Mouse (Mus musculus) limb, embryonic 14.5 days (tissue): ENCODE results near the gene Rbbp4. TPM values are rescaled to one million over a fixed set of nuclear protein-coding genes. Genes with fewer than 3 reads are reported as not detected.

Source experiments
- ATAC-seq: fragments of 200-750 bp; cut with Nextera tagmentation; 2 replicates; pipeline ENCODE4 v1.8.0; 2017; ENCODE audit warnings: low read depth, moderate number of reproducible peaks, moderate TSS enrichment; ENCODE audit not compliant: low FRiP score
- DNase-seq: peaks from one replicate; pipeline ENCODE4 v3.0.0-alpha.2; 2015; ENCODE audit warnings: low spot score
- H3K27ac ChIP-seq: fragments of 300-500 bp; sonication (generic); replicated peaks from 2 replicates; pipeline ENCODE4 v1.5.1; 2014; ENCODE audit warnings: low read depth, mild to moderate bottlenecking, low read length, moderate library complexity, mixed read lengths
- H3K27me3 ChIP-seq: fragments of 300-500 bp; sonication (generic); 2 replicates; pipeline ENCODE4 v1.6.1; 2014; ENCODE audit warnings: low read length, mixed read lengths; ENCODE audit not compliant: control insufficient read depth, insufficient read depth
- H3K36me3 ChIP-seq: fragments of 300-500 bp; sonication (generic); 2 replicates; pipeline ENCODE4 v1.6.1; 2014; ENCODE audit warnings: mild to moderate bottlenecking, low read length, moderate library complexity, mixed read lengths; ENCODE audit not compliant: control insufficient read depth, insufficient read depth
- H3K4me1 ChIP-seq: fragments of 300-500 bp; sonication (generic); 2 replicates; pipeline ENCODE4 v1.6.1; 2014; ENCODE audit warnings: antibody characterized with exemption, low read length, mixed read lengths; ENCODE audit not compliant: control insufficient read depth, insufficient read depth
- H3K4me2 ChIP-seq: fragments of 300-500 bp; sonication (generic); replicated peaks from 2 replicates; pipeline ENCODE4 v1.6.1; 2014; ENCODE audit warnings: low read depth, mild to moderate bottlenecking, low read length, moderate library complexity; ENCODE audit not compliant: severe bottlenecking
- H3K4me3 ChIP-seq: fragments of 300-500 bp; sonication (generic); replicated peaks from 2 replicates; pipeline ENCODE4 v1.5.1; 2014; ENCODE audit warnings: low read length
- H3K9ac ChIP-seq: fragments of 300-500 bp; sonication (generic); 2 replicates; pipeline ENCODE4 v1.6.1; 2014; ENCODE audit warnings: mild to moderate bottlenecking, low read depth, low read length, moderate library complexity; ENCODE audit not compliant: severe bottlenecking
- H3K9me3 ChIP-seq: fragments of 300-500 bp; sonication (generic); 2 replicates; pipeline ENCODE4 v1.6.1; 2016; ENCODE audit warnings: low read length; ENCODE audit not compliant: control insufficient read depth
- POLR2A ChIP-seq: fragments of 200-500 bp; IDR thresholded peaks from 2 replicates; pipeline ENCODE4 v1.8.0; 2012; ENCODE audit warnings: inconsistent platforms, mild to moderate bottlenecking, moderate library complexity, borderline replicate concordance; ENCODE audit not compliant: insufficient read depth, insufficient read length; ENCODE audit errors: extremely low read depth
- WGBS: fragments of 180-500 bp; shearing (Covaris S2); extraction: QIAGEN DNeasy Blood & Tissue Kit; methylation state at CpG from one replicate; pipeline ENCODE4 v1.1.7; 2014; 5-methylcytosine and 5-hydroxymethylcytosine counted together
- polyA plus RNA-seq, 2 experiments: library from polyadenylated mRNA; depleted of rRNA in 1 of 2; stranded (reverse) in 1 of 2; unstranded in 1 of 2; fragments of >200 nt; fragmentation: Nextera tagmentation in 1 of 2; extraction: Ambion mirVana in 1 of 2; gene quantifications; 2 replicates each; pipeline versions ENCODE4 v1.2.1 to v1.2.3; 2012 to 2014

The Rbbp4 gene
- polyA plus RNA-seq, 2 experiments, result 128 to 331 TPM

GRCm38 (mm10) chr4:129283226-129283625 is 51.9 kb downstream of the Rbbp4 start:
- Histone ChIP-seq H3K4me2 (no peak overlapping the region), H3K9ac (no peak overlapping the region), H3K27ac (no peak overlapping the region), H3K27me3 (peaks cover 6% of the 10 kb centered on the region), H3K4me3 (no peak overlapping the region), H3K36me3 (no peaks in the 10 kb centered on the region), H3K4me1 (peaks cover 7% of the 10 kb centered on the region; the same call in 1 of the 2 replicates), H3K9me3 (no peaks in the 10 kb centered on the region)
- 83% methylated on average over 5 of the region's 5 CpGs for WGBS
- DNase-seq (no peak), ATAC-seq (no peak)
- TF ChIP-seq POLR2A, result no peak

- H3K36me3 ChIP-seq, result no peaks in the 10 kb centered on the region
- no peaks in the 10 kb centered on the region for H3K9me3 ChIP-seq
- peaks cover 6% of the 10 kb centered on the region for H3K27me3 ChIP-seq
- ATAC-seq (no peak), DNase-seq (no peak)
- no peak overlapping the region for H3K9ac ChIP-seq
- H3K4me1 ChIP-seq, result peaks cover 7% of the 10 kb centered on the region; the same call in 1 of the 2 replicates
- no peak overlapping the region for H3K27ac ChIP-seq
- no peak for TF ChIP-seq POLR2A
- no peak overlapping the region for H3K4me3 ChIP-seq
- no peak overlapping the region for H3K4me2 ChIP-seq
- 75% methylated on average over 5 of the region's 5 CpGs for WGBS
Observed at GRCm38 (mm10) chr4:129282786-129283185, 52.4 kb downstream of the Rbbp4 start.

GRCm38 (mm10) chr4:129276453-129276865 is 58.7 kb downstream of the Rbbp4 start:
- WGBS, result 2% methylated on average over 18 of the region's 18 CpGs
- H3K9ac ChIP-seq, result no peak overlapping the region
- DNase-seq (peak; percentile 92), ATAC-seq (peak; percentile 27; the same call in 1 of the 2 replicates)
- no peaks in the 10 kb centered on the region for H3K36me3 ChIP-seq
- H3K27ac ChIP-seq, result no peak overlapping the region
- no peaks in the 10 kb centered on the region for H3K27me3 ChIP-seq
- TF ChIP-seq POLR2A, result no peak
- H3K4me3 ChIP-seq, result no peak overlapping the region
- H3K4me1 ChIP-seq, result no peaks in the 10 kb centered on the region
- no peak overlapping the region for H3K4me2 ChIP-seq
- no peaks in the 10 kb centered on the region for H3K9me3 ChIP-seq

GRCm38 (mm10) chr4:129272756-129273046 is 62.5 kb downstream of the Rbbp4 start:
- Histone ChIP-seq H3K4me2 (no peak overlapping the region), H3K36me3 (no peaks in the 10 kb centered on the region), H3K9me3 (no peaks in the 10 kb centered on the region), H3K9ac (no peak overlapping the region), H3K27ac (no peak overlapping the region), H3K4me1 (no peaks in the 10 kb centered on the region), H3K27me3 (no peaks in the 10 kb centered on the region), H3K4me3 (no peak overlapping the region)
- TF ChIP-seq POLR2A, result no peak
- DNase-seq, result peak; percentile 61
- 26% methylated on average over 5 of the region's 5 CpGs for WGBS
- 0 out of 2 replicates have a peak, but pooled peaks have one; percentile 19 for ATAC-seq

- Histone ChIP-seq H3K4me1 (no peaks in the 10 kb centered on the region), H3K36me3 (no peaks in the 10 kb centered on the region), H3K27me3 (no peaks in the 10 kb centered on the region), H3K4me3 (no peak overlapping the region), H3K9ac (no peak overlapping the region), H3K4me2 (no peak overlapping the region), H3K27ac (no peak overlapping the region), H3K9me3 (no peaks in the 10 kb centered on the region)
- 12% methylated on average over 15 of the region's 15 CpGs for WGBS
- DNase-seq (no peak), ATAC-seq (0 out of 2 replicates have a peak, but pooled peaks have one; percentile 20)
- TF ChIP-seq POLR2A, result no peak
Observed at GRCm38 (mm10) chr4:129271991-129272755, 63.0 kb downstream of the Rbbp4 start.
